Mouse (Mus musculus) MEL (cell line): ENCODE results near the gene Nvl. TPM values are rescaled to one million over a fixed set of nuclear protein-coding genes. Genes with fewer than 3 reads are reported as not detected.
A peak's percentile ranks its signal among the peaks of the same experiment; 100 is the strongest.

Source experiments
- DNase-seq: peaks from one replicate; pipeline ENCODE4 v3.0.0; 2011; ENCODE audit warnings: low read depth, low spot score
- H3K27ac ChIP-seq: 2 replicates; pipeline ENCODE4 v1.5.1; 2012; ENCODE audit warnings: low read depth, mild to moderate bottlenecking, control low read depth, low read length, moderate library complexity; ENCODE audit not compliant: control insufficient read depth
- H3K27me3 ChIP-seq, 2 experiments: fragments of 150-350 bp in 1 of 2; sonication (generic) in 1 of 2; 2 replicates each; pipeline ENCODE4 v1.6.1; 2012; ENCODE audit warnings: low read length in 2 of 2, mild to moderate bottlenecking in 2 of 2, improper control_type of control experiment in 1 of 2, moderate library complexity in 1 of 2; ENCODE audit not compliant: insufficient read depth in 2 of 2, control insufficient read depth in 1 of 2
- H3K36me3 ChIP-seq, 2 experiments: 2 replicates each; pipeline ENCODE4 v1.6.1; 2012 to 2014; ENCODE audit warnings: low read length in 2 of 2, improper control_type of control experiment in 1 of 2, inconsistent platforms in 1 of 2, mild to moderate bottlenecking in 1 of 2; ENCODE audit not compliant: insufficient read depth in 2 of 2, control insufficient read depth in 1 of 2
- H3K4me1 ChIP-seq, 2 experiments: fragments of 150-350 bp in 1 of 2; sonication (generic) in 1 of 2; 2 replicates each; pipeline ENCODE4 v1.6.1; 2012; ENCODE audit warnings: low read length in 2 of 2, improper control_type of control experiment in 1 of 2, mild to moderate bottlenecking in 1 of 2; ENCODE audit not compliant: insufficient read depth in 2 of 2, control insufficient read depth in 1 of 2
- H3K4me3 ChIP-seq, 2 experiments: fragments of 150-350 bp in 1 of 2; sonication (generic) in 1 of 2; 2 replicates each; pipeline ENCODE4 v1.5.1; 2012; ENCODE audit warnings: low read depth in 2 of 2, low read length in 2 of 2, mild to moderate bottlenecking in 2 of 2, moderate library complexity in 2 of 2, control low read depth in 1 of 2, improper control_type of control experiment in 1 of 2; ENCODE audit not compliant: control insufficient read depth in 1 of 2, insufficient read depth in 1 of 2
- H3K79me2 ChIP-seq: 2 replicates; pipeline ENCODE4 v1.6.1; 2012; ENCODE audit warnings: mild to moderate bottlenecking, low read length, moderate library complexity; ENCODE audit not compliant: control insufficient read depth, poor library complexity, insufficient read depth
- H3K9ac ChIP-seq: 2 replicates; pipeline ENCODE4 v1.6.1; 2012; ENCODE audit warnings: low read depth, mild to moderate bottlenecking, control low read depth, low read length, moderate library complexity; ENCODE audit not compliant: control insufficient read depth, poor library complexity, severe bottlenecking
- H3K9me3 ChIP-seq: fragments of 150-350 bp; sonication (generic); replicated peaks from 2 replicates; pipeline ENCODE4 v1.6.1; 2012; ENCODE audit warnings: mild to moderate bottlenecking, low read length, improper control_type of control experiment, moderate library complexity; ENCODE audit not compliant: insufficient read depth
- BHLHE40 ChIP-seq: IDR thresholded peaks from 2 replicates; pipeline ENCODE4 v1.6.1; 2012; ENCODE audit warnings: low read depth, mild to moderate bottlenecking, inconsistent platforms, low read length, improper control_type of control experiment, borderline replicate concordance
- CTCF ChIP-seq, 3 experiments: IDR thresholded peaks in 2 of 3; conservative IDR thresholded peaks in 1 of 3; 2 replicates each; pipeline ENCODE4 v1.5.1; 2011 to 2012; ENCODE audit warnings: low read length in 3 of 3, low read depth in 2 of 3, mild to moderate bottlenecking in 2 of 3, improper control_type of control experiment in 1 of 3, inconsistent platforms in 1 of 3, mixed read lengths in 1 of 3, moderate library complexity in 1 of 3; ENCODE audit not compliant: control insufficient read depth in 1 of 3, insufficient read depth in 1 of 3, poor library complexity in 1 of 3, severe bottlenecking in 1 of 3
- E2F4 ChIP-seq: IDR thresholded peaks from 2 replicates; pipeline ENCODE4 v1.6.1; 2011; ENCODE audit warnings: low read depth, low read length, improper control_type of control experiment, borderline replicate concordance
- ELF1 ChIP-seq: IDR thresholded peaks from 2 replicates; pipeline ENCODE4 v1.6.1; 2014; ENCODE audit warnings: low read depth, mild to moderate bottlenecking, inconsistent platforms, low read length, improper control_type of control experiment, moderate library complexity
- EP300 ChIP-seq, 2 experiments: IDR thresholded peaks; 2 replicates each; pipeline ENCODE4 v1.6.1; 2011; ENCODE audit warnings: improper control_type of control experiment in 2 of 2, low read length in 2 of 2, low read depth in 1 of 2, mild to moderate bottlenecking in 1 of 2
- GABPA ChIP-seq: IDR thresholded peaks from 2 replicates; pipeline ENCODE4 v1.6.1; 2012; ENCODE audit warnings: low read depth, mild to moderate bottlenecking, inconsistent platforms, low read length, improper control_type of control experiment, moderate library complexity
- GATA1 ChIP-seq: IDR thresholded peaks from 2 replicates; pipeline ENCODE4 v1.6.1; 2011; ENCODE audit warnings: low read depth, low read length, improper control_type of control experiment
- HCFC1 ChIP-seq: IDR thresholded peaks from 2 replicates; pipeline ENCODE4 v1.6.1; 2012; ENCODE audit warnings: low read depth, mild to moderate bottlenecking, inconsistent platforms, low read length, improper control_type of control experiment, moderate library complexity
- JUND ChIP-seq: IDR thresholded peaks from 2 replicates; pipeline ENCODE4 v1.6.1; 2011; ENCODE audit warnings: low read depth, mild to moderate bottlenecking, improper control_type of control experiment, low read length
- KAT2A ChIP-seq: conservative IDR thresholded peaks from 2 replicates; pipeline ENCODE4 v1.6.1; 2012; ENCODE audit warnings: low read depth, low read length, improper control_type of control experiment, inconsistent platforms
- MAX ChIP-seq: IDR thresholded peaks from 2 replicates; pipeline ENCODE4 v1.6.1; 2011; ENCODE audit warnings: low read length, improper control_type of control experiment
- MEF2A ChIP-seq: IDR thresholded peaks from 2 replicates; pipeline ENCODE4 v1.6.1; 2014; ENCODE audit warnings: low read depth, mild to moderate bottlenecking, inconsistent platforms, low read length, improper control_type of control experiment; ENCODE audit not compliant: poor library complexity, insufficient replicate concordance, severe bottlenecking; ENCODE audit errors: extremely low read depth
- MYB ChIP-seq: IDR thresholded peaks from 2 replicates; pipeline ENCODE4 v1.6.1; 2011; ENCODE audit warnings: mild to moderate bottlenecking, low read depth, low read length, improper control_type of control experiment
- MYC ChIP-seq: IDR thresholded peaks from 2 replicates; pipeline ENCODE4 v1.6.1; 2011; ENCODE audit warnings: low read depth, mild to moderate bottlenecking, low read length, improper control_type of control experiment, moderate library complexity
- NELFE ChIP-seq: IDR thresholded peaks from 2 replicates; pipeline ENCODE4 v1.6.1; 2011; ENCODE audit warnings: low read depth, low read length, improper control_type of control experiment
- RCOR1 ChIP-seq: IDR thresholded peaks from 2 replicates; pipeline ENCODE4 v1.6.1; 2012; ENCODE audit warnings: low read depth, mild to moderate bottlenecking, inconsistent platforms, low read length, improper control_type of control experiment
- SIN3A ChIP-seq: IDR thresholded peaks from 2 replicates; pipeline ENCODE4 v1.6.1; 2012; ENCODE audit warnings: low read length, improper control_type of control experiment, inconsistent platforms
- SMC3 ChIP-seq: IDR thresholded peaks from 2 replicates; pipeline ENCODE4 v1.6.1; 2011; ENCODE audit warnings: low read depth, low read length, improper control_type of control experiment
- TBP ChIP-seq: IDR thresholded peaks from 2 replicates; pipeline ENCODE4 v1.8.0; 2011; ENCODE audit warnings: low read depth, low read length, improper control_type of control experiment
- TCF12 ChIP-seq: IDR thresholded peaks from 2 replicates; pipeline ENCODE4 v1.6.1; 2014; ENCODE audit warnings: low read depth, mild to moderate bottlenecking, inconsistent platforms, low read length, improper control_type of control experiment, moderate library complexity
- UBTF ChIP-seq: IDR thresholded peaks from 2 replicates; pipeline ENCODE4 v1.6.1; 2012; ENCODE audit warnings: low read depth, mild to moderate bottlenecking, inconsistent platforms, low read length, improper control_type of control experiment, moderate library complexity, borderline replicate concordance; ENCODE audit not compliant: insufficient read depth
- USF2 ChIP-seq, 2 experiments: IDR thresholded peaks; 2 replicates each; pipeline ENCODE4 v1.6.1; 2011 to 2012; ENCODE audit warnings: improper control_type of control experiment in 2 of 2, low read length in 2 of 2, borderline replicate concordance in 1 of 2, inconsistent platforms in 1 of 2, low read depth in 1 of 2, mild to moderate bottlenecking in 1 of 2; ENCODE audit not compliant: insufficient read depth in 1 of 2
- ZC3H11A ChIP-seq: IDR thresholded peaks from 2 replicates; pipeline ENCODE4 v1.6.1; 2012; ENCODE audit warnings: low read depth, mild to moderate bottlenecking, inconsistent platforms, low read length, improper control_type of control experiment
- ZMIZ1 ChIP-seq: IDR thresholded peaks from 2 replicates; pipeline ENCODE4 v1.6.1; 2012; ENCODE audit warnings: low read depth, mild to moderate bottlenecking, inconsistent platforms, low read length, improper control_type of control experiment, moderate library complexity
- ZNF384 ChIP-seq: IDR thresholded peaks from 2 replicates; pipeline ENCODE4 v1.6.1; 2012; ENCODE audit warnings: low read depth, mild to moderate bottlenecking, inconsistent platforms, low read length, improper control_type of control experiment
- polyA plus RNA-seq, 2 experiments: library from polyadenylated mRNA; stranded (reverse) in 1 of 2; unstranded in 1 of 2; fragments of >175 nt in 1 of 2; fragments of >200 nt in 1 of 2; gene quantifications; 2 replicates each; pipeline versions ENCODE4 v1.2.1 to v1.2.4; 2012; ENCODE audit warnings: low replicate concordance in 2 of 2, low read depth in 1 of 2; ENCODE audit not compliant: insufficient read length in 2 of 2, insufficient read depth in 1 of 2, missing spikeins in 1 of 2
- total RNA-seq: library from RNA; depleted of rRNA; stranded (reverse); fragments of 300-350 nt; gene quantifications from 2 replicates; pipeline ENCODE4 v1.2.3, GENCODE M21; 2012

Gene Nvl
- total and polyA plus RNA-seq, 3 experiments = 21.0 to 29.8 TPM; not detected in 1

DNA sequence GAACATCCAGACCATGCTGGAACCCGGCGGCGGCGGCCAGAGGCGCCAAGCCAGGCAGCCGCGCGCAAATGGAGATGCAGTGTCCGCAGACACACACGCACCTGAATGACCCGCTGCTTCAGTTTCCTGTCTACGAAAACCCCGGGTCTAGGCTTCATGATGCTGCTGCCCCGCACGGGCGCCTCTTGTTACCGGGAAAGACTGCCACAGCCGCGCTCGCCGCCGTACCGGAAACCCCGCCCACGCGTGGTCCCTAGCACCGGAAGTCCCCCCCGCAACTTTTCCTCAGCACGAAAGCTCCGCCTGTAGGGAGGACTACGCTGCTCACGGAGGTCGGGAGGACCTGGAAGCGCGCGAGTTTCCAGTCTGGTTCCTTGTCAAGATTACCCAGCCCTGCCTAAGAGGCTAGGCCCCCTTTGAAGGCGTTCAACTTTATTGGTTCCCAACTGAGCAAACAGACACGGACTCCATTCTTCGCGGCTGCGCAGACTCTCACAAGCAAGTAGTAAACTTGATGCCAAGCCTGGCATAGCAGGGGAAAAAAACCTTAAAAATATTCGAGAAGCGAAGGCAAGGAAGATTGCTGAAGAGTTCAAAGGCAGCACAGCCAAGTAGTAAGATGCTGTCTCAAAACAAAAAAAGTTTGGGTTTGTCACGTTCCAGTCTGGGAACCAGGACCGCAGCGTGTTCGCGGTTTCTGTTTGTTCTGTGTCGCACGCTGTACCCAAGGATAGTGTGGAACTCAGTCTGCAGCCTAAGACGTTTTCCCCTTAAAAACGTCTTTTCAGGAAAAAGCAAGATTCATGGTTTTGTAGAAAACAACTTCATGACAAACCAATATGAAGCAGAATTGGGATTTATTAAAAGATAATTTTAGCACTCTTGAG lies at the start of gene Nvl, which contains the start of gene Cnih4 (continued):
- TF ChIP-seq USF2 (IDR thresholded peaks at IDR 0.05; ENCODE audit: borderline replicate concordance in 1 of 2, insufficient read depth in 1 of 2, low read depth in 1 of 2, low read length in 2 of 2) = no peak
- no peak; a peak in 2 of 4 replicates for TF ChIP-seq EP300 (IDR thresholded peaks at IDR 0.05; ENCODE audit: low read depth in 1 of 2, low read length in 2 of 2)
- TF ChIP-seq MEF2A = peak; percentile 43; the same call in 1 of the 2 replicates
- TF ChIP-seq CTCF (IDR thresholded peaks at IDR 0.05 in 2 of 3, conservative IDR thresholded peaks at IDR 0.05 in 1 of 3; ENCODE audit: control insufficient read depth in 1 of 3, insufficient read depth in 1 of 3, low read depth in 2 of 3, low read length in 3 of 3, poor library complexity in 1 of 3, severe bottlenecking in 1 of 3) = no peak

DNA sequence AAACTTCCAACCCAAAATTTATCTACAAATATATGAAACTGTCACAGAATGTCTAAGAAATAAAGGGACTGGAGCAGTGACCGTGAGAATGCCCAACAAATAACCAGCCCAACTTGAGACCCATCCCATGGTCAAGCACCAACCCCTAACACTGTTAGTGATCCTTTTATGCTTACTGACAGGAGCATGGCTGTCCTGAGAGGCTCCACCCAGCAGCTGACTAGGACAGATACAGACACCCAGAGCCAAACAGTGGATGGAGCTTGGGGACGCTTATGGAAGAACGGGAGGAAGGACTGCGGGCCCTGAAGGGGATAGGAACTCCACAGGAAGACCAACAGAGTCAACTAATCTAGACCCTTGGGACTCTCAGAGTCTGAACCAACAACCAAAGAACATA lies 44.9 kb upstream of the Nvl start:
- H3K4me1 ChIP-seq = peaks cover 3 to 9% of the 10 kb centered on the region in 2 experiments; a peak in 3 of 4 replicates
- no peak overlapping the region for H3K27ac ChIP-seq
- TF ChIP-seq MAX = no peak
- TF ChIP-seq MEF2A = no peak
- TF ChIP-seq UBTF = no peak
- no peak for TF ChIP-seq ZNF384
- no peak for TF ChIP-seq SMC3
- TF ChIP-seq MYC = no peak
- no peak for TF ChIP-seq MYB
- TF ChIP-seq TCF12 = no peak
- no peak for TF ChIP-seq KAT2A

DNA sequence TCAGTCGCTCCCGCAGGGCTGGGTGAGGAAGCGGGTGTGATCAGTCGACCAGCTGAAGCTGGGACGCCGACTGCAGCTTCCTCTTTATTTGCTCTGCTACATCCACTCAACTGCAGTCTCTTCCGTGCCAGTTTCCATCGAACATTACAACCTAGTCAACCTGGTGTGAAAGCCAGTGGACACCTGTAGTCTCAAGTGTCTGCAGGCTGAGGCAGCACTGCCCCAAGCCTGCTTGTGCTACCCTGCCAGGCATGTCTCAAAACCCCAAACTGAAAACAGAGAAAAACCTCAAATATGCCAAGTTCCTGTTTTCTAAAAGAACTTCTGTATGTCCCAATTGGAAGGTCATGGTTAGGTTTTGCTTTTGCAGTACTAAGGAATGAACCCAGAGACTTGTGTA lies 26.2 kb upstream of the Nvl start:
- H3K4me3 ChIP-seq = peak overlapping the region; percentile 57 to 71
- no peaks in the 10 kb centered on the region for H3K27me3 ChIP-seq
- peak; percentile 86 for DNase-seq
- H3K4me1 ChIP-seq = 0 out of 4 replicates have a peak, but pooled peaks cover 0 to 2% of the 10 kb centered on the region in 2 experiments
- no peaks in the 10 kb centered on the region for H3K79me2 ChIP-seq
- peak overlapping the region; percentile 35 for H3K27ac ChIP-seq
- H3K9ac ChIP-seq = peak overlapping the region; percentile 56
- peaks cover 0 to 3% of the 10 kb centered on the region in 2 experiments; a peak in 2 of 4 replicates for H3K36me3 ChIP-seq
- H3K9me3 ChIP-seq = no peaks in the 10 kb centered on the region
- TF ChIP-seq SIN3A = peak; percentile 66
- 0 out of 2 replicates have a peak, but pooled peaks have one; percentile 45 for TF ChIP-seq HCFC1
- TF ChIP-seq ZNF384 = no peak
- no peak for TF ChIP-seq E2F4
- TF ChIP-seq BHLHE40 = no peak; the same call in 1 of the 2 replicates
- TF ChIP-seq EP300 (IDR thresholded peaks at IDR 0.05; ENCODE audit: low read depth in 1 of 2, low read length in 2 of 2) = peak; percentile 14 to 52; a peak in 1 of 4 replicates
- TF ChIP-seq GABPA = no peak
- no peak for TF ChIP-seq KAT2A
- TF ChIP-seq RCOR1 = 0 out of 2 replicates have a peak, but pooled peaks have one; percentile 20
- peak; percentile 44; the same call in 1 of the 2 replicates for TF ChIP-seq ELF1
- TF ChIP-seq JUND = no peak
- no peak for TF ChIP-seq GATA1
- 0 out of 2 replicates have a peak, but pooled peaks have one; percentile 25 for TF ChIP-seq TBP
- TF ChIP-seq NELFE = no peak
- no peak for TF ChIP-seq ZMIZ1
- no peak for TF ChIP-seq MEF2A
- TF ChIP-seq ZC3H11A = 0 out of 2 replicates have a peak, but pooled peaks have one; percentile 15
- TF ChIP-seq TCF12 = peak; percentile 19; the same call in 1 of the 2 replicates

More for the DNA sequence above, 44.9 kb upstream of the Nvl start:
- Histone ChIP-seq H3K27me3 (no peaks in the 10 kb centered on the region), H3K9me3 (no peaks in the 10 kb centered on the region), H3K9ac (no peak overlapping the region), H3K79me2 (no peaks in the 10 kb centered on the region), H3K36me3 (peaks cover 9 to 32% of the 10 kb centered on the region in 2 experiments), H3K4me3 (no peak overlapping the region)
- no peak for DNase-seq
